Mouse (Mus musculus): ENCODE results near the gene Eif5b.

DNA sequence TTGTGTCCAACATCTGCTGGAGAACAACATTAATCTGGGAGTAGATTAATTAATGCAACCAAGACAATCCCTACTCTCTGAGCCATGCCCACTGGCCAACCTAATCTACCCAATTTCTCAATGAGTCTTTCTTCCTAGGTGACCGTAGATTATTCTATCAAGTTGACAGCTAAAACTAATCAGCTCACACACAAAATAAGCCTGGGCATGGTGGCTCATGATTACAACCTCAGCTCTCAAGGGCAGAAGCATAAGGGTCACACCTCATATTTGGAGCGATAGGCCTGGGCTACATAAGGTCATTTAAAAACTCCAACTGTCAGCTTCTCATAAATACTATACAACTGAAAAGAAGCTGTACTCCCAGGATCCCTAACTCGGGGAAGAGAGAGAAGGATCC, 1.6 kb upstream of the Eif5b start:
- TF ChIP-seq CTCF (IDR thresholded peaks at IDR 0.05; ENCODE audit: extremely low read depth, insufficient read depth, low read length) (no peak), POLR2A (IDR thresholded peaks at IDR 0.05; ENCODE audit: extremely low read depth, insufficient read depth, low read length) (no peak)

All from cortical plate, adult 2 months (tissue).